Mouse (Mus musculus) leukemia stem cell, adult 10-12 weeks (primary cell): ENCODE measurements around the gene Vmn1r113. TPM values are rescaled to one million over a fixed set of nuclear protein-coding genes. Genes with fewer than 3 reads are reported as not detected.

Experiments used
- polyA plus RNA-seq: library from polyadenylated mRNA; stranded (reverse); fragments of >175 nt; gene quantifications from 2 replicates; pipeline ENCODE4 v1.2.3, GENCODE M21; 2012; ENCODE audit warnings: low replicate concordance

Gene Vmn1r113
- not detected in 2 replicates for polyA plus RNA-seq

DNA sequence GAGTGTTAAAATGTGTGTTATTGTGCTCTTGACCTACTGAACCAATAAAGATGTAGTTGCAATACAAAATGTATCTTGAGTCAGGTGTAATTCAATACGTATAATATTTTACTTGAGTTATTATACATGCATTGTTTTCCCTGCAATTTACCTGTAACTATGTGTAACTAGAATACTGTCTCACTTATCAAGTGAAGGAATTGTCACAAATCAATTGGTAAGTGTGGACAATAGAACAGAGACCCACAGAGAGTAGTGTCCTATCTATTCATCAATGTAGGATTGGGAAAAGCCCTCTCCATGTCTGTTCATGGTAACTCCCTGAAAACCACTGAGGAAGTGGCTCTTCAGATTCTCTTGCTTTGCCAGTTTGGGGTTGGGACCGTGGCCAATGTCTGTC is at the start of gene Vmn1r113:
Gene Vmn1r113 (plus strand): TSS at position 301 of the 400 bp plus-strand sequence.

DNA sequence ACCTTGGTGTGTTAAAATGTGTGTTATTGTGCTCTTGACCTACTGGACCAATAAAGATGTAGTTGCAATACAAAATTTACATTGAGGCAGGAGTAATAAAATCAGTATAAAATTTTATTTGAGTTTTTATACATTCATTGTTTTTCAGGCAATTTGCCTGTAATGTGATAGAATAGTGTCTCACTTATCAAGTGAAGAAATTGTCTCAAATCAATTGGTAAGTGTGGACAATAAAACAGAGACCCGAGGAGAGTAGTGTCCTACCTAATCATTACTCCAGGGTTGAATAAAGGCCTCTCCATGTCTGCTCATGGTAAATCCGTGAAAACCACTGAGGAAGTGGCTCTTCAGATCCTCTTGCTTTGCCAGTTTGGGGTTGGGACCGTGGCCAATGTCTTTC is 16.2 kb upstream of the Vmn1r113 start, which contains the start of gene Vmn1r112:
Gene Vmn1r112 (plus strand): TSS at position 301 of the 400 bp plus-strand sequence.

DNA sequence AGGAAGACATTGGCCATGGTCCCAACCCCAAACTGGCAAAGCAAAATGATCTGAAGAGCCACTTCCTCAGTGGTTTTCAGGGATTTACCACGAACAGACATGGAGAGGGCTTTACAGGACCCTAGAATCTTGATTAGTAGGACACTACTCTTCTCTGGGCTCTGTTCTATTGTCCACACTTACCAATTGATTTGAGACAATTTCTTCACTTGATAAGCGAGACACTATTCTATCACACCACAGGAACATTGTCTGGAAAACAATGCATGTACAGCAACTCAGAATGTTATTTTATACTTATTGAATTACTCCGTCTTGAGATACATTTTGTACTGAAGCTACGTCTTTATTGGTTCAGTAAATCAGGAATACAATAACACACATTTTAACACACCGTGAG is 25.0 kb downstream of the Vmn1r113 start, which contains the start of gene Vmn1r114:
Gene Vmn1r114 (minus strand): TSS at position 101 of the 400 bp plus-strand sequence.

Other genes with a start within 250 kb of the Vmn1r113 start
- not detected in 2 replicates for gene Gm5726, start 241.5 kb upstream of the Vmn1r113 start, polyA plus RNA-seq
- not detected in 2 replicates for gene Gm4141, start 211.0 kb upstream of the Vmn1r113 start, polyA plus RNA-seq
- gene Gm4513, start 188.3 kb upstream of the Vmn1r113 start, polyA plus RNA-seq, result not detected in 2 replicates
- not detected in 2 replicates for gene Vmn1r107, start 118.4 kb upstream of the Vmn1r113 start, polyA plus RNA-seq
- not detected in 2 replicates for gene Vmn1r111, start 84.1 kb upstream of the Vmn1r113 start, polyA plus RNA-seq
- gene Gm10668, start 56.7 kb upstream of the Vmn1r113 start, polyA plus RNA-seq, result not detected in 2 replicates
- gene Vmn1r112, start 16.1 kb upstream of the Vmn1r113 start, polyA plus RNA-seq, result not detected in 2 replicates
- not detected in 2 replicates for gene Vmn1r114, start 24.9 kb downstream of the Vmn1r113 start, polyA plus RNA-seq
- gene Vmn1r115, start 57.7 kb downstream of the Vmn1r113 start, polyA plus RNA-seq, result not detected in 2 replicates
- not detected in 2 replicates for gene Vmn1r116, start 85.0 kb downstream of the Vmn1r113 start, polyA plus RNA-seq
- not detected in 2 replicates for gene Vmn1r117, start 96.8 kb downstream of the Vmn1r113 start, polyA plus RNA-seq
- gene Vmn1r118, start 125.1 kb downstream of the Vmn1r113 start, polyA plus RNA-seq, result not detected in 2 replicates
- gene Vmn1r119, start 225.2 kb downstream of the Vmn1r113 start, polyA plus RNA-seq, result not detected in 2 replicates